34 mouse cellular contexts compared by ENCODE assay signal in the genomic region with DNA sequence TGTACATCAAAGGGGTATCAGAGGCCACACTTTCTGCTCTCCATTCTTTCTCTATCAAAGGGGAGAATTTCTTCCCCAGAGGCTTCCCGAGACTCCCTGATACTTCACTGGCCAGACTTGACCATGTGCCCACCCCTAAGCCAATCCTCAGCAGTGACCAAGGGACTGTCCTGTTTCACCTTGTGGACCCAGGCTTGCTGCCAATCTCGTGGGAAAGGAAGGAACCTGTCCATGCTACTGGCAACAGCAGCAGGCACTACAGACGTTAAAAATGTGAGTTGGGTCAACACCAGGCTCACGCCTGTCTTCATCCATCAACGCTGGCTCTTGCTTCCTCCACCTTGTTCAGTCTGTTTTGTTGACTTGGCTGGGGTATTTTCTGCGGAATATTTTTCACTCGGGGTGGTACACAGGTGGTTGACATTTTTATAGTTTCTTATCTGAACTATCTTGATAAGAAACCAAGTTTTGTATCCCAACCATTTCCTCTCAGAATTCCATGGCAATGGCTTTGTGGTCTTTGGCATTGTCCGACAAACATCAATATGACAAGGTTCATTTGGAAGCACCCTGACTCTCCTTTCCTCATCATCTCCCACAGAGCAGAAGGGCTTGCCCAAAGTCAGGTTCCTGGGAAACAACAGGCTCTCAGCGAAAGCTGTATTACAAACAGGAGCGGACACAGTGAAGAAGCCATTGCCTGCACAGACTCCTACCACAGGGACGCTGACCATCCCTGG. TPM values are rescaled to one million over a fixed set of nuclear protein-coding genes. Genes with fewer than 3 reads are reported as not detected.
"Had no signal": no experiment of that assay in that cellular context is flagged by ENCODE, and none has a peak within 500 bp of the region (broad histone marks: within the 10 kb centered on the region; RNA-seq: fewer than 3 reads in every experiment).

No protein-coding gene starts in this region.

- H3K36me3 ChIP-seq: limb, embryonic 10.5 days; limb, embryonic 12.5 days; limb, embryonic 13.5 days; limb, embryonic 15.5 days; liver, embryonic 12.5 days; liver, embryonic 13.5 days; liver, embryonic 15.5 days; lung, embryonic 15.5 days; midbrain, embryonic 10.5 days; midbrain, embryonic 12.5 days; midbrain, embryonic 13.5 days; midbrain, embryonic 15.5 days; neural tube, embryonic 12.5 days; neural tube, embryonic 13.5 days had no signal

- H3K4me2 ChIP-seq: limb, embryonic 12.5 days; limb, embryonic 13.5 days; limb, embryonic 15.5 days; liver, embryonic 12.5 days; liver, embryonic 13.5 days; liver, embryonic 15.5 days; lung, embryonic 14.5 days; lung, embryonic 15.5 days; midbrain, embryonic 11.5 days; midbrain, embryonic 12.5 days; midbrain, embryonic 13.5 days; midbrain, embryonic 15.5 days; neural tube, embryonic 12.5 days; neural tube, embryonic 13.5 days had no signal

- H3K4me3 ChIP-seq: limb, embryonic 10.5 days; limb, embryonic 12.5 days; limb, embryonic 13.5 days; limb, embryonic 15.5 days; liver, embryonic 12.5 days; liver, embryonic 13.5 days; liver, embryonic 15.5 days; lung, embryonic 15.5 days; megakaryocyte, embryonic 14.5 days; midbrain, embryonic 10.5 days; midbrain, embryonic 12.5 days; midbrain, embryonic 13.5 days; midbrain, embryonic 15.5 days; myocyte; neural tube, embryonic 12.5 days; neural tube, embryonic 13.5 days had no signal

- H3K4me1 ChIP-seq: limb, embryonic 10.5 days; limb, embryonic 12.5 days; limb, embryonic 13.5 days; limb, embryonic 15.5 days; liver, embryonic 12.5 days; liver, embryonic 13.5 days; liver, embryonic 15.5 days; lung, embryonic 15.5 days; megakaryocyte, embryonic 14.5 days; midbrain, embryonic 12.5 days; midbrain, embryonic 13.5 days; midbrain, embryonic 15.5 days; neural tube, embryonic 12.5 days; neural tube, embryonic 13.5 days had no signal

- H3K9ac ChIP-seq: limb, embryonic 12.5 days; limb, embryonic 13.5 days; limb, embryonic 15.5 days; liver, embryonic 12.5 days; liver, embryonic 13.5 days; liver, embryonic 14.5 days; liver, embryonic 15.5 days; liver, postnatal 0 days; lung, embryonic 14.5 days; lung, embryonic 15.5 days; midbrain, embryonic 12.5 days; midbrain, embryonic 13.5 days; midbrain, embryonic 15.5 days; neural tube, embryonic 12.5 days; neural tube, embryonic 13.5 days had no signal

- H3K9me3 ChIP-seq: limb, embryonic 10.5 days; limb, embryonic 12.5 days; limb, embryonic 13.5 days; limb, embryonic 15.5 days; liver, embryonic 12.5 days; liver, embryonic 13.5 days; liver, embryonic 15.5 days; lung, embryonic 15.5 days; midbrain, embryonic 10.5 days; midbrain, embryonic 12.5 days; midbrain, embryonic 13.5 days; midbrain, embryonic 15.5 days; neural tube, embryonic 12.5 days; neural tube, embryonic 13.5 days had no signal

- DNase-seq: left cerebral cortex, postnatal 4 days; liver; liver, embryonic 13.5 days; liver, postnatal 0 days; lung, adult 18-20 months; lung, adult 2 months; lung, embryonic 14.5 days; lung, postnatal 10 days; lung, postnatal 14 days; lung, postnatal 36 days; lung, postnatal 4 days; midbrain, embryonic 14.5 days had no signal

- H3K27ac ChIP-seq: limb, embryonic 10.5 days; limb, embryonic 12.5 days; limb, embryonic 13.5 days; limb, embryonic 15.5 days; liver, embryonic 12.5 days; liver, embryonic 13.5 days; liver, embryonic 14.5 days; liver, embryonic 15.5 days; lung, embryonic 15.5 days; macrophage; midbrain, embryonic 10.5 days; midbrain, embryonic 12.5 days; midbrain, embryonic 13.5 days; midbrain, embryonic 15.5 days; neural tube, embryonic 12.5 days; neural tube, embryonic 13.5 days had no signal

- ATAC-seq: liver, embryonic 12.5 days; liver, postnatal 0 days; lung, postnatal 0 days; midbrain, embryonic 13.5 days; midbrain, embryonic 15.5 days; midbrain, embryonic 16.5 days had no signal

RNA-seq across cellular contexts. Expression of gene Tgfa, which starts 6.1 kb away (rescaled TPM):
- total RNA-seq: megakaryocyte, adult 5-6 weeks; monocyte, adult 5-6 weeks had no signal
- polyA plus RNA-seq: macrophage had no signal
